Mouse (Mus musculus): ENCODE measurements around the gene Gucy2d. TPM values are rescaled to one million over a fixed set of nuclear protein-coding genes. Genes with fewer than 3 reads are reported as not detected.

The Gucy2d gene
- polyA plus RNA-seq, 1 experiment from 2014 or later: not detected

DNA sequence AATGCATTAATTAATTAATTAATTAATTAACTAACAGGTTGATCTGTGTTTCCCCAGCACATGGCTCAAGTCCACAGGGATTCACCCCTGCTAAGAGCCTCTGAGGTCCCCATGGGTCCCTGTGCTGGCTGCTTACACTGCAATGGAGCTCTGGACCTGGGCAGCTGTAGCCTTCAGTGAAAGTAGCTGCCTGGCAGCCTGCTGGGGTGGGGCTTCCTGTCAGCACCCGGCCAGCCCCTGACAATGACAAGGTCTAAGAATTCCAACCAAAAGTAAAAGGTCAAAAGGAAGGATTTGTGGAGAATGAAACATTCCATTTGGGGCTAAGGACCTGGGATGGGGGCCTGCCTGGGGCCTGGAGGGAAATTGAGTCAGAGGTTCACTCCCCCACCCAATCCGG is 53.1 kb downstream of the Gucy2d start:
- Histone ChIP-seq H3K9me3 (no peaks in the 10 kb centered on the region), H3K27me3 (peaks cover 22% of the 10 kb centered on the region; the same call in 1 of the 2 replicates), H3K4me3 (no peak overlapping the region), H3K4me1 (peaks cover 43% of the 10 kb centered on the region), H3K27ac (no peak overlapping the region), H3K36me3 (peaks cover 2% of the 10 kb centered on the region; the same call in 1 of the 2 replicates), H3K4me2 (replicated peaks) (0 out of 2 replicates have a peak overlapping the region, but pooled peaks have one; percentile 81), H3K9ac (no peak overlapping the region)
- ATAC-seq (ENCODE audit: low FRiP score, low read depth): no peak
- WGBS: 59% methylated on average over 2 of the region's 2 CpGs

DNA sequence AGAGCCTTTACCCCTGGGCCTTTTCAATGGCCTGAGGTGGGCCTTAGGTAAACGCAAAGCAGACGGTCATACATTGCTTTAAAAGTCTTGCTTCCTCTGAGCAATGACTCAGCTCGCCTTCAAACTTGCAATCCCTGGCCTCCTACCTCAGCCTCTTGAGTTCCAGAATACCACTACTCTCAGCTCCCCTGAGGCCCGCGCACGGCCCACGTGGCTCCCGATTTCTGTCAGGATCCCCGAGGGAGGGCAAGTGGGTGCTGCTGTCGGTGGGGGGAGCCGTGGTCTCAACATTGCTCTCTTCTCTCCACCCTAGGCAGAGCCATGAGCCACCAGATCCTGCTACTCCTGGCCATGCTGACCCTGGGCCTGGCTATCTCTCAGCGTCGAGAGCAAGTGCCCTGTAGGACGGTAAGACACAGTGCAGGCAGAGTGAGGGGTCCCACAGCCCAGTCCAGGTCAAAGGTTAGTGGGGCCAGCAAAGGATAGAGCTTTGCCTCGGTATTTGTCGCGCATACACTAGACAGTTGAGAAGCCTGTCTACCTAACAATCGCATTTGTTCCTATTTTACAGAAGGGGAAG is 53.8 kb downstream of the Gucy2d start:
- ATAC-seq (ENCODE audit: low FRiP score, low read depth): no peak
- peaks cover 6% of the 10 kb centered on the region; the same call in 1 of the 2 replicates for H3K36me3 ChIP-seq
- WGBS: 60% methylated on average over 18 of the region's 18 CpGs
- H3K4me2 ChIP-seq (replicated peaks): no peak overlapping the region
- H3K27ac ChIP-seq: no peak overlapping the region
- no peak overlapping the region for H3K4me3 ChIP-seq
- no peaks in the 10 kb centered on the region for H3K9me3 ChIP-seq
- no peak overlapping the region for H3K9ac ChIP-seq
- peaks cover 37% of the 10 kb centered on the region for H3K4me1 ChIP-seq
- peaks cover 19% of the 10 kb centered on the region; the same call in 1 of the 2 replicates for H3K27me3 ChIP-seq

DNA sequence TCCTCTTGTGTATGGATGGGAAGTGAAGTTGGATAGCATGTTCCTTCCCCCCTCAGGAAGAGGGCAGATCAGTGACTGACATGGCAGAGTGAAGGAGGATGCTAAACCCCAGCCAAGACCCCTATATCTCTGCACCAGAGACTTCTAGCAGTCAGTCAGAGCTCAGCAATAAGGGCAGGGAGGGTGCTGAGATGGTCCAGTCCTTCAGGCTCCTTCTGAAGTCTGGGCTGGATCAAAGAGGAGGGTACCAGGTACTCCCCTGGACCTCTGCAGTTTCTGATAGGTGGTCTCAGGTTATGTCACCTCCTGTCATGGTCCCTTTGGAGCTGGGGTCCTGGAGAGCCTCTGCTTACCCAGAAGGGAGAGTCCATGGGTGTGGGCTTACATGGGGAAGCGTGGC is 55.4 kb downstream of the Gucy2d start:
- Histone ChIP-seq H3K4me1 (peaks cover 41% of the 10 kb centered on the region), H3K4me2 (replicated peaks) (no peak overlapping the region), H3K36me3 (peaks cover 6% of the 10 kb centered on the region; the same call in 1 of the 2 replicates), H3K27me3 (peaks cover 15% of the 10 kb centered on the region; the same call in 1 of the 2 replicates), H3K9me3 (no peaks in the 10 kb centered on the region), H3K4me3 (no peak overlapping the region), H3K9ac (no peak overlapping the region), H3K27ac (no peak overlapping the region)
- 91% methylated on average over 1 of the region's 1 CpGs for WGBS
- ATAC-seq (ENCODE audit: low FRiP score, low read depth): no peak

DNA sequence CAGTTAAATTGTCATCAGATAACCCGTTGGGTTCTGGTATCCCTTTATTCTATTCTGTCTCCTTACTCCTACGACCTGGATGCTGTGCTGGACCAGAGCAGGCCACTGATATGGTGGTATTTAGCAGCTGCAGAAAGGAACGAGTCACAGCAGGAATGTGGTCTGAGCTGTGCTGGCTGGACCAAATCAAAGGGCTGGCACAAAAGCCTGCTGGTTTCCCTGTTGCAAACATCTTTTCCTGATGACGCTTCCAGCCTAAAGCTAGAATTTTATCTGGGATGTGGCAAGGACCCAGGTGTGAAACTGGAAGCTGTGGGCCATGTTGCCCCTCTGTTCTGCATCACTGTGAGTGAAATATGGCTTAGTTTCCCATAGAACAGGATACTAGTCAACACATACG is 57.2 kb downstream of the Gucy2d start:
- no peak overlapping the region for H3K4me3 ChIP-seq
- peaks cover 6% of the 10 kb centered on the region; the same call in 1 of the 2 replicates for H3K36me3 ChIP-seq
- H3K9ac ChIP-seq: no peak overlapping the region
- H3K27me3 ChIP-seq: 0 out of 2 replicates have a peak, but pooled peaks cover 3% of the 10 kb centered on the region
- 41% methylated on average over 5 of the region's 5 CpGs for WGBS
- H3K9me3 ChIP-seq: no peaks in the 10 kb centered on the region
- no peak overlapping the region for H3K27ac ChIP-seq
- H3K4me2 ChIP-seq (replicated peaks): no peak overlapping the region
- no peak for ATAC-seq (ENCODE audit: low FRiP score, low read depth)
- H3K4me1 ChIP-seq: peaks cover 45% of the 10 kb centered on the region

- peaks cover 50% of the 10 kb centered on the region for H3K4me1 ChIP-seq
- no peak overlapping the region for H3K4me3 ChIP-seq
- no peak for ATAC-seq (ENCODE audit: low FRiP score, low read depth)
- no peak overlapping the region for H3K27ac ChIP-seq
- no peaks in the 10 kb centered on the region for H3K9me3 ChIP-seq
- H3K9ac ChIP-seq: no peak overlapping the region
- H3K27me3 ChIP-seq: 0 out of 2 replicates have a peak, but pooled peaks cover 3% of the 10 kb centered on the region
- no peak overlapping the region for H3K4me2 ChIP-seq (replicated peaks)
- H3K36me3 ChIP-seq: peaks cover 6% of the 10 kb centered on the region; the same call in 1 of the 2 replicates
- 87% methylated on average over 12 of the region's 12 CpGs for WGBS
These were observed 57.9 kb downstream of the Gucy2d start for GRCm38 (mm10) chr7:98498101-98498500.

GRCm38 (mm10) chr7:98498656-98499560 is 58.7 kb downstream of the Gucy2d start:
- Histone ChIP-seq H3K27ac (0 out of 2 replicates have a peak overlapping the region, but pooled peaks have one; percentile 10), H3K9ac (no peak overlapping the region), H3K27me3 (0 out of 2 replicates have a peak, but pooled peaks cover 3% of the 10 kb centered on the region), H3K4me3 (no peak overlapping the region), H3K4me1 (peaks cover 46% of the 10 kb centered on the region), H3K4me2 (replicated peaks) (no peak overlapping the region), H3K9me3 (no peaks in the 10 kb centered on the region), H3K36me3 (peaks cover 6% of the 10 kb centered on the region; the same call in 1 of the 2 replicates)
- WGBS: 77% methylated on average over 20 of the region's 20 CpGs
- no peak for ATAC-seq (ENCODE audit: low FRiP score, low read depth)

GRCm38 (mm10) chr7:98499561-98500292 is 59.5 kb downstream of the Gucy2d start:
- no peak for ATAC-seq (ENCODE audit: low FRiP score, low read depth)
- Histone ChIP-seq H3K27me3 (no peaks in the 10 kb centered on the region), H3K9me3 (no peaks in the 10 kb centered on the region), H3K36me3 (peaks cover 6% of the 10 kb centered on the region; the same call in 1 of the 2 replicates), H3K4me2 (replicated peaks) (no peak overlapping the region), H3K9ac (no peak overlapping the region), H3K4me1 (peaks cover 52% of the 10 kb centered on the region), H3K4me3 (no peak overlapping the region), H3K27ac (no peak overlapping the region)
- 54% methylated on average over 25 of the region's 25 CpGs for WGBS

DNA sequence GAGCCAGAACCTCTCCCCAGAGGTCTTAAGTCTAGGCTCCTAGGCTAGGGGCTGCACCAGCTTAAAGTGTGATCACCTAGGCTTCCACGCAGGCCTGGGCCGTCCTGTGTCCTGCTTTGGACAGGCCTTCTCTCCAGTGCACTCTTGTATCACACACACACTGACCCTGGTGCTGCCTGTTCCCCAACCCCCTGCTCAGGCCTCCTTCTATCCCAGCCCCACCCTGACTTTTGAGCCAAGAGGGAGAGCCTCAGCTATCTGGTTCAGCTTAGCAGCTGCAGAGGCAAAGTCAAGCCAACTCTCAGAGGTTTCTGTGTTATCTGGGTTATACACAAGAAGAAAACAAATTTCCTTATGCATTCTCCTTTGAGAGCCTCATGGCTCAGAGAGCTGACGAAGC is 60.3 kb downstream of the Gucy2d start:
- H3K9me3 ChIP-seq: no peaks in the 10 kb centered on the region
- ATAC-seq (ENCODE audit: low FRiP score, low read depth): no peak
- peaks cover 58% of the 10 kb centered on the region for H3K4me1 ChIP-seq
- no peak overlapping the region for H3K9ac ChIP-seq
- no peak overlapping the region for H3K4me2 ChIP-seq (replicated peaks)
- peak overlapping the region; percentile 22; the same call in 1 of the 2 replicates for H3K27ac ChIP-seq
- peaks cover 6% of the 10 kb centered on the region; the same call in 1 of the 2 replicates for H3K36me3 ChIP-seq
- H3K27me3 ChIP-seq: no peaks in the 10 kb centered on the region
- 74% methylated on average over 3 of the region's 3 CpGs for whole genome bisulfite sequencing
- H3K4me3 ChIP-seq: no peak overlapping the region

GRCm38 (mm10) chr7:98501078-98501477 is 60.9 kb downstream of the Gucy2d start:
- H3K27ac ChIP-seq: no peak overlapping the region
- H3K4me3 ChIP-seq: no peak overlapping the region
- 97% methylated on average over 7 of the region's 7 CpGs for WGBS
- H3K4me1 ChIP-seq: peaks cover 59% of the 10 kb centered on the region
- no peaks in the 10 kb centered on the region for H3K27me3 ChIP-seq
- H3K9me3 ChIP-seq: no peaks in the 10 kb centered on the region
- no peak for ATAC-seq (ENCODE audit: low FRiP score, low read depth)
- H3K4me2 ChIP-seq (replicated peaks): no peak overlapping the region
- no peak overlapping the region for H3K9ac ChIP-seq
- H3K36me3 ChIP-seq: peaks cover 6% of the 10 kb centered on the region; the same call in 1 of the 2 replicates

GRCm38 (mm10) chr7:98502921-98503320 is 62.7 kb downstream of the Gucy2d start:
- no peak for ATAC-seq (ENCODE audit: low FRiP score, low read depth)
- no peak overlapping the region for H3K4me2 ChIP-seq (replicated peaks)
- no peak overlapping the region for H3K27ac ChIP-seq
- H3K4me1 ChIP-seq: peaks cover 53% of the 10 kb centered on the region
- peaks cover 6% of the 10 kb centered on the region; the same call in 1 of the 2 replicates for H3K36me3 ChIP-seq
- no peak overlapping the region for H3K4me3 ChIP-seq
- no peaks in the 10 kb centered on the region for H3K9me3 ChIP-seq
- peak overlapping the region; percentile 25 for H3K9ac ChIP-seq
- no peaks in the 10 kb centered on the region for H3K27me3 ChIP-seq
- WGBS: 36% methylated on average over 5 of the region's 5 CpGs

GRCm38 (mm10) chr7:98503951-98504647 is 63.9 kb downstream of the Gucy2d start:
- H3K4me3 ChIP-seq: no peak overlapping the region
- WGBS: 67% methylated on average over 6 of the region's 6 CpGs
- peaks cover 53% of the 10 kb centered on the region for H3K4me1 ChIP-seq
- no peaks in the 10 kb centered on the region for H3K27me3 ChIP-seq
- no peak overlapping the region for H3K27ac ChIP-seq
- no peak overlapping the region for H3K4me2 ChIP-seq (replicated peaks)
- peak; percentile 39; the same call in 1 of the 2 replicates for ATAC-seq (ENCODE audit: low FRiP score, low read depth)
- no peaks in the 10 kb centered on the region for H3K36me3 ChIP-seq
- no peak overlapping the region for H3K9ac ChIP-seq
- H3K9me3 ChIP-seq: no peaks in the 10 kb centered on the region

Data from limb, embryonic 13.5 days (tissue).